Mouse (Mus musculus) adrenal gland, postnatal 14 days (tissue): ENCODE measurements around the gene Fam78b. TPM values are rescaled to one million over a fixed set of nuclear protein-coding genes. Genes with fewer than 3 reads are reported as not detected.
A peak's percentile ranks its signal among the peaks of the same experiment; 100 is the strongest.

Source experiments
- DNase-seq: peaks from one replicate; pipeline ENCODE4 v3.0.0; 2021; ENCODE audit warnings: mixed read lengths
- long read RNA-seq, 2 experiments: library from polyadenylated mRNA; stranded (forward); transcript quantifications; one replicate each; pipeline ENCODE4 v2.0.0; 2021
- total RNA-seq: library from RNA; stranded (reverse); gene quantifications from 2 replicates; pipeline ENCODE4 v1.2.3, GENCODE M21; 2021

The Fam78b gene
- total RNA-seq, result 6.3 and 6.9 TPM in 2 replicates
- long read RNA-seq, experiment 1, full-length matches to known transcripts, result 7 of 8 reads
- long read RNA-seq, experiment 1, partial matches to known transcripts, result 1 of 8 reads
- long read RNA-seq, experiment 1, other reads (novel, unspliced or antisense), result 0 of 8 reads
- long read RNA-seq, experiment 2, partial matches to known transcripts, result 0 of 4 reads
- long read RNA-seq, experiment 2, other reads (novel, unspliced or antisense), result 0 of 4 reads

DNA sequence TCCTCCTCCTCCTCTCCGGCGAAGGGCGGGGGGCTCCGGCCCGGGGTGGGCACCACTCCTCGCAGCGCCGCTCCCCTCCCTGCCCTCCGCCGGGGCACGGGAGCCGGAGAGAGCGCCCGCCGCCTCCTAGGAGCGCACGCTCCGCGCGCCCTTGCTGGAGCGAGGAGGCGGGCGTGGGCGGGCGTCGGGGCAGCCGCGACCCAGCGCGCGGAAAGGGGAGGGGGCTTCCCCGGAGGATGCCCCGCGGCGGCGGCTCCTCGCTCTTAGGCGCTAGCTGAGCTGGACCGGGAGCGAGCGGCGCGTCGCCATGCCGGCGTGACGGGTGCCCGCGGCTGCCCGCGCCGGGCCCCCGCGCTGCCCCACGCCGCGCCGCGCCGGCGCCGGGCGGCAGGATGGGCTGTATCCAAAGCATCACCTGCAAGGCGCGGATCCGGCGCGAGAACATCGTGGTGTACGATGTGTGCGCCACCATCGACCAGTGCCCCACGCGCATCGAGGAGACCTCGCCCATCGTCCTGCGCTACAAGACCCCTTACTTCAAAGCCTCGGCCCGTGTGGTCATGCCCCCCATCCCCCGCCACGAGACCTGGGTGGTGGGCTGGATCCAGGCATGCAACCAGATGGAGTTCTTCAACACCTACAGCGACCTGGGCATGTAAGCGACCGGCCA lies at the start of gene Fam78b:
Gene Fam78b (plus strand): TSS at position 244 of the 670 bp plus-strand sequence.
- DNase-seq, result no peak

DNA sequence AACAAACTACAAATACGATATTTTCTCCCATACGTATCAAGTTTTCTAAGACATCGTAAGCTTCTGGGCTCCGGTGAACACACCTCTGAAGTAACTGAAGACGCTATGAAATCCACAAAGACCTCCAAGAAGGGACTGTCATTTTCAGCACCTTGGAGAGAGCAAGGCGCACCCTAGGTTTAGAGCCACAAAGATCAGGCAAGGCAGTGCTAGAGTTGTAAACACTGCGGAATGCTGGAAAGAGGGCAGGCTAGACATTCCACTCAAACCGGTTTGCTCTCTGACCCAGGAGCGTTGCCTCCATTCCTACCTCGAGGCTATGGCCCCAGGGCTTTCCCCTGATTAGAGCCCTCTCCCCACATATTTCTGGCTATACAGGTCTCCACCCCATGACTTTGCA lies 36.7 kb upstream of the Fam78b start:
- peak; percentile 71 for DNase-seq

DNA sequence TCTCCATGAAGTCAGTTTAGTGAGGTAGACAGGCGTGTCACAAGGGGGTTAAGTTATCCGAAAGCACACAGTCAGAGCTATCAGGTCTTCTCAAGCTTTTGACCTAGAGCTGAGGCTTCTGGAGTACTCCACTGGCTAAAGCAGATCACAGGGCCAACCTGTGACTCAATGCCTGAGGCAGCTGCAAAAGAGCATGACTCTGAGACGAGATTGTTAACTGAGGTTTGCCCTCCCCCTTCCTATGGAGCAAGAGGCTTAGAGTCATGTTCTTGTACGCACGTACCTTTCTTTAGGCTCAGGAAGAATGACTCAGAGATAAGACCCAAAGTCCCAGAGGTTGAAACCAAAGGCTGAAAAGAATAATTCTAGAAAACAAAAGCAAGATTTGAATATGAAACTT lies 32.9 kb upstream of the Fam78b start:
- DNase-seq, result no peak

DNA sequence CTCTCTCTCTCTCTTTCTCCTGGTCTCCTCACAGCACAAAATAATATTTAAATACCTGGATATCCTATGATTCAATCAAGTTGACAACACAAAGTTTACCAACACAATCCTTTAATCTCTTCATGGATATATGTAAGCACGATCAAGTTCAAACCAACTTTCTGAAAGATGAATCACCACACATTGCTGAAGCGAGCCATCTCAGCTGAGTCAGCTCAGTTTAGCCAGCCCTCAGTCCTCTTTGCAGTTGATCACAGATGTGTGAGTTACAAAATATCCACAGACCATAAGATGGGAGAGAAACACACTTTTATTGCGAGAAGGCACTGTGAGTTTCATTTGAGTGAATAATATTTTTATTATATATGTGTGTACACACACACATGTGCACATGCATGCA lies 27.5 kb upstream of the Fam78b start:
- no peak for DNase-seq

DNA sequence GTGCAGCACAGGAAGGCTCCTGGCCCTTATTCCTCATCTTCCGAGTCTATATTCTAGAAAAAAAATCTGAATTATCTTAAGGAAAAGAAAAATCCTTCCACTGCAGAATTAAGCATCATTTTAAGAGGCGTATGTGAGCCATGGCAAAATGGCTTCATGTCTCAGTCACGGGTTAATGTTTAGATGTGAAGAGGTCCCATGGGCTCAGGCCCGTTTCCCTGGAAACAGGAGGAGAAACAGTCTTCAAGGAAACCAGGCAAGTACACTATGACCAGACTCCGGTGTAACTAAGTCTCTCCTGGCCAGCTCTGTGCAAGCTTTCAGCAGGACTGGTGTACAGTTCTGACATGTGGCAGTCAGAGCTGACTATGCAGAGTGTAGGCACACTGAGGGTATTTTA lies 22.6 kb upstream of the Fam78b start:
- DNase-seq, result no peak

DNA sequence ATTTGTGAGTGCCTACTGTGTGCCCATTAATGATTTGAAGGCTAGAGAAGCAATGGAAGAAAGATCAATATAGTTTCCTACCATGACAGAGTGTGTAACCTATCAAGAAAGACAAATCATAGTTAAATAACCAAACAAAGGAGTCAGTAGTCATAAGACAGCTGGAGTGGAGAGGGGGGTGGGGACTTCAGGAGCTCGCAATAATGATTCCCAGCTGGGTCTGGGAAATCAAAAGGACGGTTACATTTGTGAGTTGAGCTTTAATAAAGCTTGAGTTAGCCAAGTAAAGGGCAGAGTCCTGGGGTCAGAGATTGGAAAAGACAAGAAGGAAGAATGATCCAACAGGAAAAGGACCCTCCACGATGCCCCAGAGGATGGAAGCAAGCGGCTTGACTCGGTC lies 7.0 kb upstream of the Fam78b start:
- DNase-seq, result no peak

DNA sequence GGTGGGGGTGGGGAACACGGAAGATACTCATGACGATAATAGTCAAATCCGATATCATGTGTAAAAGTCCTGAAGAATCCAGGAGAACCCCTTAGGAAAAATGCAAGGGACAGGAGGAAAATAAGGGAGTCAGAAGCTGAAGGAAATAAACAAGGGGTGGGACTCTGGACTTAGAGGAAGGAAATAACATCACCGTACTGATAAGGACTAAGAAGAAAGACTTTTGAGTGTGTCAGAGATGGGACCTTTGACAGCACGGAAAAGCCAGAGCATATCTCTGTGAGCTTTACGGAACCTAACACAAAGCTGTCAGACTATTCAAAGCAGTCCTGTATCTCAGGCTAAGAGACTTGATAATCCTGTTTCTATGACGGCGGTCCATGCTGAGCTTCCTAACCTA lies 5.0 kb upstream of the Fam78b start:
- no peak for DNase-seq

DNA sequence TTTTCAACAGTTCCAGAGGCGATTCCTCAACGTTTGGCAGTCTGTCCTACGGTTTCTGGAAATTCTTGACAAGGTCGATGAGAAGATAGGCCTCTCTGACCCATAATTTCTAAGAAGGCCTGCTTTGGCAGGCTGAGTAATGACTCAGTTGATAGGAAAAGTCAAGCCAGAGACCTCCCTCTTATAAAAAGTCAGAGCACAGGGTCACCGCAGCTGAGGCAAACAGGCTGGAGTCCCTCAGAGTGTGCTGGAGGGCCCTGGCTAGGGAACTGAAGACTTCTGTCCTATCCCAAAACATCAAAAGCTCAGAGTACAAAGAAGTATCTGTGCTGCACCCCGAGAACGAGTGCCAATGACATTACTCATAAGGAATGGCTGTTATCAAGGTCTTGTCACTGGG lies 4.4 kb upstream of the Fam78b start:
- peak; percentile 54 for DNase-seq

DNA sequence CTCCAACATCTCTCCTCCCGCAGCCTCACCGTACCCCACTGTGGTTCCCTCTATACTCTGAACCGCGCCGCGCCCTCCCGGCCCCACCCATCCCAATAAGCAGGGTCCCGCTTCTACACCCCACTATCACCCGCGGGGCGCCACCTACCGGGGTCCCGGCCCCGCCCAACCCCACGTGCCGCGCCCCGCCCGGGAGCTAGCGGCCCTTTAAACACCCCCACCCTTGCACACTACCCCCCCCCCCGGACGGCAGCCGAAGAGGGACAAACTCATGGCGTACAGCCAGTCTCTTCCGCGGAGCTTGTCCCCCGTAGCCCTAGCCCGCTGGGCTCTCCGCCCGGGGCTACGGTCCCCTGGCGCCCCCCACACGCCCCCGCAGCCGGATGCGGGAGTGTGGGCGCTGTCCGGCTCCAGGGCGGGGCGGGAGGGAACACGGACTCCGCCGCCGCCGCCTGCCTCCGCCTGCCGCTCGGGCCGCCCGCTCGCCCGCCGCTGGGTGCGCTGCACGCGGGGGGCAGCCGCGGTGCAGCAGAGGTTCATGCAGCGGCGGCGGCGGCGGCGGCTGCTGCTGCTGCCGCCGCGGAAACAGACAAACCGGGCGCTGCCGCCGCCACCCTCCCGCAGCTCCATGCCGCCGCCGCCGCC lies 566 bp upstream of the Fam78b start:
- peak; percentile 91 for DNase-seq

DNA sequence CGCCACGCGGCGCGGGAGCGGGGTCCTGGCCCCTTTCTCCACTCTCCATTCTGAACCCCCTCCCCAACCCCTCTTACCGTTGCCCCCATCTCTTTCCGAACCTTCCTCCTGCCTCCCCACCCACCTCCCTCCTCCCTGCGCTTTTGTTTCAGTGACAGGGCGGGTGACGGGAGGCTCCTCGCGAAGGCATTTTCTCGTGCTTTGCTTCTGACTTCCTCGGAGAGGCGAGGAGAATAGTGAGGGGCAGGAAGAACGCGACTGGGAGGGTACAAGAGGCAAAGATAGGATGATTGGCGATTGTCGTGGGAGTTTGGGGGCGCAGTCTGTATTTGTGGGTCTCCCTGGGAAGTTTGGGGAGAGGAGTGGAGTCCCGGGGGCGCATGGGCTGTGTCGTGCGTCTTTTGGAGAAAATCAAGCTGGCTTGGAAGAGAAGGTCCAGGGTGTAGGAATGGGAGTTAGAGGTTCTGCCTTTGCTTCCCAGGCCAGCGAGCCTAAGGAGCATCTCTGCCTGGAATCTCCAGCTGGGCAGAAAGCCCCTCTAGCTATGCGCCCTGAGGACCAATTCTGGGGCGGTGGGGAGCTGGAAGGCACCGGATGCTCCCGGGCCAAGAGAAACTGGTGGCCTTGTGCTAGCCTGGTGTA lies 748 bp downstream of the Fam78b start:
- peak; percentile 35 for DNase-seq

DNA sequence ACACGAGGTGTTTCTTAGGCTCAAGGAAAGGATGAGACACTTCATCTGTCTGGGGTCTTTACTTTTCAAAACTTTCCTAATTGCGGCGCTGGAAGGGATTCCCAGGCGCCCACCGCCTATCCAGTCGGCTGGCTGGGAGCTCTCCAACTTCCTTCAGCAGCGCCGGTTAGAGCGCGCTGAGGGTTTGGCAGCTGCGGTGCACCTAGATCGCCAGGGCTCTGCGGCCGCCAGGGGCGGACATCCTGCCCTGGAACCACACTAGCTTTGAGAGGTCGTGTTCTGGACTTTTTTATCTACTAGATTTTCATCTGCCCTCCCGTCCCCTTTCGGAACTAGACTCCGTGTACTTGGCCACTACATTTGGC lies 1.3 kb downstream of the Fam78b start:
- peak; percentile 79 for DNase-seq

DNA sequence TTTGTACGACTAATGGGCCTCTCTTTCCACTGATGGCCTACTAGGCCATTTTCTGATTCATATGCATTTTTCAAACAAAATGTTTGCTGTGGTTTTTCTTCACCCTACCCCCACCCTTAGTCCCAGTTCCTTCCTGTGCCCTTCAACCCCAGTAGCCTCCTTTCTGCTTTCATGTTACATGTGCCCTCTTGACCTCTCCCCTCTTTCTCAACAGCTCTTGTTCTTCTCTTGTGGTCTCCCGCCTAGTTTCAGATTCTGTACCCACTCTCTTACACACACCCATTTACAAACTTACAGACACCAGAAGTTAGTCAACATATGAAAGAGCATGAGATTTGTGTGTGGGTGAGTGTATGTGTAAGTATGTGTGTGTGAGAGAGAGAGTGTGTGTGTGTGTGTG lies 3.4 kb downstream of the Fam78b start:
- no peak for DNase-seq

DNA sequence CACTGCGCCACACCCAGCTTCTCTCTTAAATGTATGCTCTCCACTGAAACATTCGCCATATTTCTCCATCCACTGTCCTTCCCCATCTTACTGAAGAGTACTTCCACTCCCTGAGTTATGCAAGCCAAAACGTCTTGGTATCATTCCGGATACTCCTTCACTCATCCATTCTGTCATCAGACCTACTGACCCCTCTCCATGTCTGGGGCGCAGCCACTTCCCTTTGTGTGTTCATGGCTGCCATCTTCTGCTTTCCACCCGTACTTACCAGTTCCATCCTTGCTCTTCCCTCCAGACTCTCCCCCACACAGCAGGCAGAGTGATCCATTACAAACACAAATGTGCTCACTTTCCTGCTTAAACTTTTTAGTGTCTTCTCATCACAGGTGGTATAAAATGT lies 6.1 kb downstream of the Fam78b start:
- DNase-seq, result no peak

DNA sequence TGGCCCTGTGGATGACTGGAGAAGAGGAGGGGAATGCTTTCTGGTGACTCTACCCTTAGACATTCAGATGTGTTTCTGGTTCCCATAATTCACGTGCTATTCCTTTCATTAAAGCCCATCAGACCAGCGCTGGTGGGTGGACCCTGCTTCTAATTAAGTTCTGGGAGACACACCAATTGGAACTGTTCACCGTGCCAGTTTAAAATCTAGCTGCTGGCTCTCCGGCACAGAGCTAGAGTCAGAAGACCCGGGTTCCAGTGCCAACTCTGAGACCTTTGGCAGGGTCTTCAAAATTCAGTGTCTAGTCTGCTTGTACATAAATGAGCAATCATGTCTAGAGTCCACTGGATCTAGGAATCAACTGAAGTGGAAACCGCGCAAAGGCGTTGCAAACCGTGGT lies 9.0 kb downstream of the Fam78b start:
- no peak for DNase-seq

DNA sequence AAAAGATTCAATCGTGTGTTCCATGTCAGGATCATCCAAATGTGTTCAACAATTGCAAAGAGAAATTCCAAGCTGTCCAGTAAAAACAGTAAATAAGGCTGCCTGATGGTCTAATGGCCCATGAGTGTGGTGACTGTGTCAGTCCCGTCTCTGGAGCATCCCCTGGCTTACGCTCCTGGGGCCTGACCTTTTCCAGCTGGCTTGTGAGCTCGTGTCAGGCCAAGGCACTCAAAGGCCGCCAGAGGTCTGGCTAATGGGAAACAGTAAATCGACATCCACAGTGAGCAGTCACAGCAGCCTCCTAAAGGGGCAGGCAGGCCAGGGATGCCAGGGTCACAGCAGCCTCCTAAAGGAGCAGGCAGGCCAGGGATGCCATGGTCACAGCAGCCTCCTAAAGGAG lies 10.1 kb downstream of the Fam78b start:
- no peak for DNase-seq

DNA sequence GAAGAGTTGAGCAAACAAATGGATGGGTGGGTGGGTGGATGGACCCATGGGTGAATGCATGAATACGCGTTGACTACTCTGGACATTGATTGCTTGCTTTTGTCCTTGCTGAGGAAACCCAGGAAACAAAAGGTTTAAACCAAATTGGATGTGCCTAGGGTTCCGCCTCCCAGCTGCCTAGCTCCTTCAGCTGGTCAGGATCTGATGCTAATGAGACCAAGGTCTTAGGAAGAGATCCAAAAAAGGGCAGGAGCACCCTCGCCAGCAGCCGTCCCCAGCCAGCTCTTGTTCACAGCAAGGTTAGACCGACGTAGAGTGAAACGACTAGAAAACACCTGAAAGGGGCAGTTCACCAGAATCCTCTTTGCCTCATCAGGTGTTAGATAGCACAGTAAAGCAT lies 11.4 kb downstream of the Fam78b start:
- DNase-seq, result no peak

DNA sequence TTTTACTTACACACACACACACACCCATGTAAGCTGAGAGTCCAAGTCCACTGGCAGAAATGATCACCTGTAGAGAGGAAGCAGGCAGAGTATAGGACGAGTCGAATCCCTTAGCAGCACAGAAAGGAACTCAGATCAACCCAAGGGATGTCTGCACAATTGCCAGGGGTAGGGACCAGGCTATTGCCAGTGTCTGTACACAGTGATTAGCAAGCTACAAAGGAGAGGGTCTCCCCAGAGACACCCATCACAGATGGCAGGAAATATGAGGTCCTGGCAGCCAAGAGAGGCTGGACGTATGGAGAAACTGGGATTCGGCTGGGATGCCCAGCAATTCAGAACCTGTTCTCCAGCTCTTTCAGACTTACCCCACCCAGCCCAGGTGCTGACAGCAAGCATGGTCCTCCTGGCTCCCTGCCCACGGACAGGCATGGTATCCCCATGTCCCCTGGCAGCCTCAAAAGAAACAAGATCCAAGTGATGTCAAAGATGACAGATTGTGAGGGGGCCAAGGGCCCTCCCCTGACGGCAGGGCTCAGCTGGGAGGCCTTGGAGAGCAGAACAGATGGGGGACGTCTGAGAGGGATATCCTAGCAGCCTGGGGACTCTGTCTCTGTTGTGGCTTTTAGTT lies 12.1 kb downstream of the Fam78b start:
- DNase-seq, result peak; percentile 68

DNA sequence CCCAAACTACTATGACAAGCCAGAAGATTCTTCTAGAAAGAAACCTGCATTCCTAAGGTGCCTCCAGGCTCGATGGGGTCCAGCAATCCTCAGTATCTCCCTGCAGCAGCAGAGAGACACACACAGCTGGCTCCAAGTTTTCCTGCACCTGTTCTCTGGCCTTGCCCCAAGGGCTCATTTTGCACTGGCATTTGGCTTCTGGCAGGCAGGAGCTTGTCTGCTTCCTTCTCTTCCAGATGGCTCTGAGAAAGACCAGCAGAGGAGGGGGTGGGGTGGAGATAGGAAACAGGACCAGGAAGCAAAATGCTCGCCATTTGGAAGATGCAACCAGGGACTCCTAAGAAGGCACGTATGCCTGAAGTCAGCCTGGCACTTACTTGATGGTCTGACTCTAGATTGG lies 15.1 kb downstream of the Fam78b start:
- DNase-seq, result peak; percentile 11

DNA sequence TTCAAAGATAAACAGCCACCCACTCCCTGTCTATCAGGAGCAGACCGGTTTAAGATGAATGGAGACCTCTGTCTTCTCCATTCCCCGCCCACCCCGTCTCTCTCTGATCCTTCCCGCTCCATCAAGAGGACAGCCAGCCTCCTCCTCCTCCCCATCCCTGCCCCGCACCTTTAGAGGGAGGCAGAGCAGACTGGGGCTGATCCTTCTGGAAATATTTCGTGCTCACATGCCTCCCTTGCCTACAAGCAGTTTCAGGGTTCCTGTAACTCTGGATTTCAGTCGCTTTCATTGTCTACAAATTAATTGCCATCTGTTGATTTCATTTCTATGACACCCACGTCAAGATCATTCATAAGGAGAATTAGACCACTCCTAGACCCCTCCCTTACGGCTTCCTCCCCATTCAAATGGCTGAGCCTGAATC lies 20.8 kb downstream of the Fam78b start:
- no peak for DNase-seq

DNA sequence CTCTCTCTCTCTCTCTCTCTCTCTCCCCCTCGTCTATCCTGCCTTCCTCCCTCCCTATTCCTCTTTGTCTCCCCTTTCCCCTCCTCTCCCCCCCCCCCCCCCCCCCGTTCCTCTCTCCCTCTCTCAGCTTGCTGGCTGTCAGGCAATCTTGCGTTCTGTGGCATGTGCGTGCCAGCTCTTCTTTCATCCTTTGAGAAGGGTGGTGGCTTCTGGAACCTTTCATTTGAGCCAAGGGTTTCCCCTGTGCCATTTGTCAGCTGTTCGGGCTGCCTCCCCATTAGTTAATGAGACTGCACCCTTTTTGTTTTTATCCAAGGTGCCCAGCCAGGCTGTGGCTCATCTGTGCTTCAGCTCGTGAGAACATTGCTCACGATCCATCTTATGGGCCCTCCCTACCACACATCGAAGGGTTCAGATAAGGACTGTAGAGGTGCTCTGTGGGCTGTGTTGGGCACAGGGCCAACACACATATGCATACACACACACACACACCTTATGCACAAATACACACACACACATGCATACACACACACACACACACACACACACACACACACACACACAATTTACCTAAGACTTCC lies 21.4 kb downstream of the Fam78b start:
- no peak for DNase-seq

DNA sequence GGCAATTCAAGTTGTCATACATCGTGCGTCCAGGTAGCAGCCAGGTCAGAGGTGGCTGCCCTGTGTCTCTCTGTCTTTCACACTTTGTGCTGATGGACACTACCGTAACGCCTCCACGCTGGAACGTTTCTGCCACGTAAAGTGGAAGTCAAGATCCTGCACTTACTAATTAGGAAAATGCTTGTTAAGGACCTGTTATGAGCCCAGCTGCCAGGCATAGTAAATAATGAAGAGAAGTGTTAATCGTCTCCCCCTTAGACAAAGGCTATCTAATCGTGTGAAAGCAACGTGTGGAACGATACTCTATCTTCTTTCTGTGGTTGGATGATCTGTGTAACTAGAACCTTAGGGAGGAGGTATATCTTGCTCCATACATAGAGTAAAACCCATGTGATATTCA lies 22.6 kb downstream of the Fam78b start:
- DNase-seq, result no peak

DNA sequence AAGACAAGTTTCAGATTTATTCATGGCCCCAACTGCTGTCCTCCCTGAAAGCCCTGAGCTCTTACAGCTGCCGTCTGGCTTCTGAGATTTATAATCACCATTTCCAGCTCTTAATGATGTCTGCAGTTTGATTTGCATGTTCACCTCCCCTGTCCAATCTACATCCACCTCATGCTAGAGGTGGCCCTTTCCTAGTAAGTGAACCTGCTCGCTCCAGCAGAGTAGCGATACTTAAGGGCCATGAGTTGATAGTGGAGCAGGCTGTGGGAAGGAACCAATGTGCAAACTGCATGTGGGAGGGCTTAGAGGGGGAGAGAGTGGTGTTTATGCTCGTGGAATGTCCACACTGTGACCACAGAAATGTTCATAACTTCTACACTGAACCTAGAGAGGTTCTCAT lies 23.7 kb downstream of the Fam78b start:
- no peak for DNase-seq
